Mouse (Mus musculus): ENCODE results near the gene Crisp1. TPM values are rescaled to one million over a fixed set of nuclear protein-coding genes. Genes with fewer than 3 reads are reported as not detected.

Crisp1 gene
- polyA plus RNA-seq (2012; rRNA removed) (0.04 and 0.06 TPM in 2 replicates), polyA plus RNA-seq (2014; fragmentation: Nextera tagmentation; extraction: Ambion mirVana) (not detected in 2 replicates)

GRCm38 (mm10) chr17:40319062-40319461 is at the start of gene Crisp1:
Gene Crisp1 (minus strand): TSS chr17:40319207.
- no peak for DNase-seq (ENCODE audit: low spot score)
- H3K4me1 ChIP-seq (ENCODE audit: control insufficient read depth, insufficient read depth, low read length): no peaks in the 10 kb centered on the region
- H3K4me2 ChIP-seq (replicated peaks; ENCODE audit: low read depth, low read length, severe bottlenecking): no peak within 1 kb of the TSS
- H3K9ac ChIP-seq (ENCODE audit: low read depth, low read length, severe bottlenecking): no peak within 1 kb of the TSS
- no peak within 1 kb of the TSS for H3K4me3 ChIP-seq (replicated peaks; ENCODE audit: low read length)
- no peak within 1 kb of the TSS for H3K27ac ChIP-seq (replicated peaks; ENCODE audit: low read depth, low read length)
- H3K27me3 ChIP-seq (ENCODE audit: control insufficient read depth, insufficient read depth, low read length): no peaks in the 10 kb centered on the region
- WGBS: 69% methylated on average over 2 of the region's 2 CpGs
- no peak for TF ChIP-seq POLR2A (IDR thresholded peaks at IDR 0.05; ENCODE audit: borderline replicate concordance, extremely low read depth, insufficient read depth, insufficient read length)
- H3K9me3 ChIP-seq (ENCODE audit: control insufficient read depth, low read length): no peaks in the 10 kb centered on the region
- H3K36me3 ChIP-seq (ENCODE audit: control insufficient read depth, insufficient read depth, low read length): no peaks in the 10 kb centered on the region
- ATAC-seq (ENCODE audit: low FRiP score, low read depth): no peak

- DNase-seq (ENCODE audit: low spot score): no peak
- H3K36me3 ChIP-seq (ENCODE audit: control insufficient read depth, insufficient read depth, low read length): no peaks in the 10 kb centered on the region
- 74% methylated on average over 3 of the region's 3 CpGs for WGBS
- no peaks in the 10 kb centered on the region for H3K9me3 ChIP-seq (ENCODE audit: control insufficient read depth, low read length)
- no peaks in the 10 kb centered on the region for H3K27me3 ChIP-seq (ENCODE audit: control insufficient read depth, insufficient read depth, low read length)
- no peak for ATAC-seq (ENCODE audit: low FRiP score, low read depth)
- H3K4me1 ChIP-seq (ENCODE audit: control insufficient read depth, insufficient read depth, low read length): no peaks in the 10 kb centered on the region
- no peak overlapping the region for H3K4me2 ChIP-seq (replicated peaks; ENCODE audit: low read depth, low read length, severe bottlenecking)
- H3K27ac ChIP-seq (replicated peaks; ENCODE audit: low read depth, low read length): no peak overlapping the region
- no peak overlapping the region for H3K9ac ChIP-seq (ENCODE audit: low read depth, low read length, severe bottlenecking)
- TF ChIP-seq POLR2A (IDR thresholded peaks at IDR 0.05; ENCODE audit: borderline replicate concordance, extremely low read depth, insufficient read depth, insufficient read length): no peak
- no peak overlapping the region for H3K4me3 ChIP-seq (replicated peaks; ENCODE audit: low read length)
Measured at GRCm38 (mm10) chr17:40342497-40343009, 23.5 kb upstream of the Crisp1 start.

GRCm38 (mm10) chr17:40285435-40285834 is 33.6 kb downstream of the Crisp1 start:
- no peaks in the 10 kb centered on the region for H3K27me3 ChIP-seq (ENCODE audit: control insufficient read depth, insufficient read depth, low read length)
- DNase-seq (ENCODE audit: low spot score) (no peak), ATAC-seq (ENCODE audit: low FRiP score, low read depth) (no peak)
- 70% methylated on average over 2 of the region's 2 CpGs for WGBS
- H3K4me3 ChIP-seq (replicated peaks; ENCODE audit: low read length): no peak overlapping the region
- H3K9ac ChIP-seq (ENCODE audit: low read depth, low read length, severe bottlenecking): no peak overlapping the region
- H3K4me2 ChIP-seq (replicated peaks; ENCODE audit: low read depth, low read length, severe bottlenecking): no peak overlapping the region
- H3K9me3 ChIP-seq (ENCODE audit: control insufficient read depth, low read length): no peaks in the 10 kb centered on the region
- no peak for TF ChIP-seq POLR2A (IDR thresholded peaks at IDR 0.05; ENCODE audit: borderline replicate concordance, extremely low read depth, insufficient read depth, insufficient read length)
- no peak overlapping the region for H3K27ac ChIP-seq (replicated peaks; ENCODE audit: low read depth, low read length)
- H3K36me3 ChIP-seq (ENCODE audit: control insufficient read depth, insufficient read depth, low read length): no peaks in the 10 kb centered on the region
- no peaks in the 10 kb centered on the region for H3K4me1 ChIP-seq (ENCODE audit: control insufficient read depth, insufficient read depth, low read length)

DNA sequence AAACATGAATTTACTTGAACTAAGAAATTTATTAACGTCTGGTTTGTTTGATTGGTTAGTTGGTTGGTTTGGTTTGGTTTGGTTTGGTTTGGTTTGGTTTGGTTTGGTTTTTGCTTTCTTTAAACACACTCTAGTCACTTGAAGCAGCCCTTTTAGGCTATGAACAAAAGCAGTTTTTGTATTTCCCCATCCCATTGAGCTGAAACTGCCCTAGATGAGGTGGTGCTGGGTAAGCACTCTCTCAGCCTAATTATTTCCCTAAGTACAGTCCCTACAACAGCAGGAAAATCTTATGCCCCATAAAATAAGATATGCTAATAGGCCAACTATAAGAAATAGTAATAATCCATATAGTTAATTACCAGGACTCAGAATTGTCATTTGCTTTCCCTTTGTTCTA is 43.5 kb downstream of the Crisp1 start:
- Histone ChIP-seq H3K9me3 (ENCODE audit: control insufficient read depth, low read length) (no peaks in the 10 kb centered on the region), H3K4me3 (replicated peaks; ENCODE audit: low read length) (no peak overlapping the region), H3K36me3 (ENCODE audit: control insufficient read depth, insufficient read depth, low read length) (no peaks in the 10 kb centered on the region), H3K9ac (ENCODE audit: low read depth, low read length, severe bottlenecking) (no peak overlapping the region), H3K4me2 (replicated peaks; ENCODE audit: low read depth, low read length, severe bottlenecking) (no peak overlapping the region), H3K27me3 (ENCODE audit: control insufficient read depth, insufficient read depth, low read length) (no peaks in the 10 kb centered on the region), H3K4me1 (ENCODE audit: control insufficient read depth, insufficient read depth, low read length) (no peaks in the 10 kb centered on the region), H3K27ac (replicated peaks; ENCODE audit: low read depth, low read length) (no peak overlapping the region)
- TF ChIP-seq POLR2A (IDR thresholded peaks at IDR 0.05; ENCODE audit: borderline replicate concordance, extremely low read depth, insufficient read depth, insufficient read length): no peak
- ATAC-seq (ENCODE audit: low FRiP score, low read depth): no peak
- 80% methylated on average over 1 of the region's 1 CpGs for WGBS
- DNase-seq (ENCODE audit: low spot score): no peak

DNA sequence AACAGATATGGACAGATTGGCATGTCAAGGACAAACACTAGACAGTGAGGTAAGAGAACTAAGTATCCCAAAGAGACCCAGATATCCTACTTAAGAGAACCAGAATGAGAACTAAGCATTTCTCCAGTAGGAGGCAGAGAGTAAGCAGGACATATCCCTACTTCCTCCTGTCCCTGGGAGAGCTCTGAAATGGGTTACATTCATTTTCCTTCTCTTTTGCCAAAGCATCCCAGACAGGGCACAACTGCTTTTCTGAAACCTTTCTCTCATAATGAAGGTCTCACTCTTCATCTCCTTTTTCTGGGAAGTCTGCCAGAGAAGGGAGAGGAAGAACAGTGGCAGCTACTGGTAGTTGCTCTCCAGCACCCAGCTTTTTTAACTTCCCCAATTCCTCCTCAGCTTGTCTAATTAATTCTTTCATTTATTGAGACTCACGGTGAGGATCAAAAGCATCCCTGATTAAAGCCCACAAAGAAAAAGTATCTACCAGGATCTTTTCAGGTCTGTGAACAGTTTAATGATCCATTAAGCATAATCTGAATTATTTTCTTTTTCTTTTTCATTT is 44.0 kb downstream of the Crisp1 start:
- H3K9ac ChIP-seq (ENCODE audit: low read depth, low read length, severe bottlenecking): no peak overlapping the region
- H3K27ac ChIP-seq (replicated peaks; ENCODE audit: low read depth, low read length): no peak overlapping the region
- no peaks in the 10 kb centered on the region for H3K36me3 ChIP-seq (ENCODE audit: control insufficient read depth, insufficient read depth, low read length)
- H3K4me2 ChIP-seq (replicated peaks; ENCODE audit: low read depth, low read length, severe bottlenecking): no peak overlapping the region
- H3K4me3 ChIP-seq (replicated peaks; ENCODE audit: low read length): no peak overlapping the region
- no peak for DNase-seq (ENCODE audit: low spot score)
- TF ChIP-seq POLR2A (IDR thresholded peaks at IDR 0.05; ENCODE audit: borderline replicate concordance, extremely low read depth, insufficient read depth, insufficient read length): no peak
- WGBS: 65% methylated on average over 1 of the region's 1 CpGs
- H3K27me3 ChIP-seq (ENCODE audit: control insufficient read depth, insufficient read depth, low read length): no peaks in the 10 kb centered on the region
- H3K9me3 ChIP-seq (ENCODE audit: control insufficient read depth, low read length): no peaks in the 10 kb centered on the region
- H3K4me1 ChIP-seq (ENCODE audit: control insufficient read depth, insufficient read depth, low read length): no peaks in the 10 kb centered on the region
- ATAC-seq (ENCODE audit: low FRiP score, low read depth): no peak

Measured in limb, embryonic 14.5 days (tissue).